Mouse (Mus musculus) splenic B cell, adult 2 months (primary cell): Measurements from ENCODE around the gene Aggf1.

ENCODE experiments used
- DNase-seq: peaks from one replicate; pipeline ENCODE4 v3.0.0-alpha.2; 2011; ENCODE audit warnings: low read depth, low spot score
- H3K27me3 ChIP-seq: 2 replicates; pipeline ENCODE4 v1.6.1; 2012; ENCODE audit warnings: mild to moderate bottlenecking, low read length, moderate library complexity, mixed read lengths; ENCODE audit not compliant: control insufficient read depth, poor library complexity, insufficient read depth, severe bottlenecking
- H3K36me3 ChIP-seq: 2 replicates; pipeline ENCODE4 v1.6.1; 2012; ENCODE audit warnings: mild to moderate bottlenecking, low read length, moderate library complexity, mixed read lengths; ENCODE audit not compliant: control insufficient read depth, poor library complexity, insufficient read depth, severe bottlenecking

Aggf1 gene

DNA sequence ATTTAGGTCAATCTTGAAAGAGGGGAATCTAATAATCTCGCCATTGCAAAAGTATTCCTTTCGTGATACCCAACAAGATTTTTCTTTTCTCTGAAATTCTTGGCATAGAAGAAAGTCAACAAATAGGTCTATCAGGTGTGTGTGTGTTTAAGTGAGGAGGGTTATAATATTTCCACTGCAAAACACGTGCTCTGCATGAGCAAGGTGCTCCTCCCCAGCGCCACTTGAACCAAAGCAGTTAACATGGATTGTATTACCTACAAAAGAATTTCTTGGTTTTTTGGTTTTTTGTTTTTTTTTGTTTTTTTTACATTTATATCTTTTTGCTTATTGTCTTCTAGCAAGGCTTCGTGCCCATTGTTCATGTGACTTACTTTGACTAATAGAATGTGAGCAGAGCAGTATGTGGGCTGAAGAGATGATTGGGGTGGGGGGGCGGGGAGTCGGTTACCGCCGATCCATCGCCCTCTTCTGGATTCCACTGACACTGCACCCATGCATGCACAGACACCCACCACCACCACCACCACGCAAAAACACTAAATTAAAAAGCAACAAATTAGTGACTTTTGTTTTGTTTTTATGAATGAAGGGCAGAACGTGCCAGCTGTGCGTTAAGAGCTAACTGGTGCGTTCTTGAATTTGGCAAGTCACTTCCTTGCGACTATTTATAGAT is 51.1 kb downstream of the Aggf1 start:
- Histone ChIP-seq H3K36me3 (no peaks in the 10 kb centered on the region), H3K27me3 (no peaks in the 10 kb centered on the region)
- DNase-seq = peak; percentile 70

DNA sequence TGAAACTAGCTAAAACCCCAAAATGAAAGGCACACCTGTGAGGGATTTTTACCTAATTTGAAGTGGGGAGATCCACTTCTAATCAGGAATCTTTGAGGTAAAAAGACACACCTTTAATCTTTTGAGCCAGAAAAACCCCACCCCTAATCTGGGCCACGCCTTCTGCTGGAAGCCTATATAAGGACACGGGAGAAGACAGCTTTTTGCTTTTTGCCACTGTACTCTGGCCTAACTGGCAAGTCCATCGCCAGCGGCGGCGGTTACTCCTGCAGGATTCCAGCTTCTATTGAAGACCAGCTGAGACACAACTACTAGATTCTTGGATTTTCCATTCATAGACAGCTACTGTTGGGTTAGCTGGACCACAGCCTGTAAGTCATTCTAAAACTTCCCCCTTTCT is 51.8 kb downstream of the Aggf1 start, which contains the start of gene Zbed3:
Gene Zbed3, plus strand, starts transcription at position 213 of the 400 bp plus-strand sequence.
- Histone ChIP-seq H3K36me3 (no peaks in the 10 kb centered on the region), H3K27me3 (no peaks in the 10 kb centered on the region)
- no peak for DNase-seq

DNA sequence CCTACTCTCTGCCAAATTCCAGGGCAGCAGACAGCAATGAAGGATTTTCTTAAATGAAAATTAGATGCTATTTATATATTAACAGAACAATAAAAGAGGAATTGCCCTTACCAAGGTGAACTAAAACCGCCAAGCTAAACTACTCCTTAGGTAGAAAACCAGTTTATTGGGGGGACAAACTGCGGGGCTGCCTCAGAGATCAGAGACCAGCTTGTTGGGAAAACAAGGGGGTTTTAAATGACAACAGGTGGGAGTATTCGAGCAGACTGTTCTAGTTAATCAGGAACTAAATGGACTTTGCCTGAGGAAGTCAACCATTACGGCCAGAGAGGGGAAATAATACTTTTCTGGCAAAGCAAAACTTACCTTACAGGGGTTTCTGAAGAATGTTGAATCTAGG is 54.7 kb downstream of the Aggf1 start:
- H3K36me3 ChIP-seq = no peaks in the 10 kb centered on the region
- no peak for DNase-seq
- no peaks in the 10 kb centered on the region for H3K27me3 ChIP-seq

DNA sequence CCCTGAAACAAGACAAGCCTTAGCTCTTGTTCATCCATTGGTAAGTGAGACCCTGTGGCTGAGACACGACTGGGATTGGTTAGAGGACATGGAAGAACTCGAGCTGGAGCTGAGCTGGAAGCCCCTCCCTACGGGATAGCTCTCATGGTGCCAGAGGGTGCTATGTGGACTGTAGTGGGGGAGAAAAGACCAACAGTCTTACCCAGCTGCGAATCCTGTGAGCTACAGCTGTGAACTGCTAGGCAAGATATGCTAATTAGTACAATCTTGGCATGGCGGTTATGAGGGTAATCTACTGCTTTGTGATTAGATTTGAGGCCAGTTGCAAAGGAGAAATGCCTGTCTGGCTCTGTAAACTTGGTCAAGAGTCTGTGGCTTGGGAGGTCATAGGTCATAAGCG is 56.0 kb downstream of the Aggf1 start:
- no peaks in the 10 kb centered on the region for H3K36me3 ChIP-seq
- H3K27me3 ChIP-seq = no peaks in the 10 kb centered on the region
- no peak for DNase-seq

- no peaks in the 10 kb centered on the region for H3K27me3 ChIP-seq
- no peaks in the 10 kb centered on the region for H3K36me3 ChIP-seq
- no peak for DNase-seq
Measured at GRCm38 (mm10) chr13:95312016-95312415, 63.1 kb downstream of the Aggf1 start.

GRCm38 (mm10) chr13:95307100-95307655 is 68.0 kb downstream of the Aggf1 start:
- Histone ChIP-seq H3K27me3 (no peaks in the 10 kb centered on the region), H3K36me3 (no peaks in the 10 kb centered on the region)
- DNase-seq = no peak

DNA sequence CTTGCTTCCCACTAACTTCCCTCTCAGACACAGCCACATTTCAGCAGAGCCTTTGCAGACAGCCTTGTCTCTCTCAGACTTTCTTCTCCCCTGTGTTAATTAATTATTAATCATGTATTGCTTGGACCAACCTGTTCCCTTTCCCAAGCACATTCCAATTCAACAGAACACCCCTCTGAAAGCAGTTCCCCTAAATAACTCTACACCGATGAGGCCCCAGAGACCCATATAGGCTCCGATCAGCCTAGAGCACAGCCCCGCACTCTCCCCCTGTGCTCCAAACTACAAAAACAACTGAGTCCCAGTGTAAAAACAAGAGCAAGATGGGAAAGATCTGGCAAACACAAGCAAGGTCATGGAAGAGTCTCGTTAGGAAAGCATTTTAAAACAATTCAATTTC is 68.6 kb downstream of the Aggf1 start:
- no peaks in the 10 kb centered on the region for H3K27me3 ChIP-seq
- no peak for DNase-seq
- H3K36me3 ChIP-seq = no peaks in the 10 kb centered on the region
